21 mouse cellular contexts compared by ENCODE assay signal in the genomic region with DNA sequence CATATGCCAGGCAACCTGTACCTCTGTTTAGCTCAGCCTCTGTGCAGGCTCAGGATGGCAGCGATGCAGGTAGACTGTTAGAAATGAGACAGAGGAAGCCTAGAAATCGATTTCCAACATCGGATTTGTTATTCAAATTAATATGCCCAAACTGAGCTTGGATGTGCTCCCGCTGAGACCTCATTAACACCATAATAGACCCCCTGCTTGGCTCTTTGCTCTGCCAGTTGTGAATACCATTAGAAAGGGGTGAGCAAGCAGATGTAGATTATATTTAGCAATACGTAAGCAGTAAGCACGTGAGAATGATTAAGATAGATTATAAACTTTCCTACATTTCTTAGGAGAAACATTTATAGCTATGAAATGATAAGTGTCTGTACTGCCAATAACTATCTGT. TPM values are rescaled to one million over a fixed set of nuclear protein-coding genes. Genes with fewer than 3 reads are reported as not detected.
DNase-seq lines count a peak whose midpoint lies in the region; ATAC-seq and TF ChIP-seq lines count a peak whose summit lies in the region.
"Had no signal": no experiment of that assay in that cellular context is flagged by ENCODE, and none has a peak within 500 bp of the region (broad histone marks: within the 10 kb centered on the region; RNA-seq: fewer than 3 reads in every experiment).

No protein-coding gene starts in this region.

- 0 out of 2 replicates have a peak overlapping the region, but pooled peaks have one; percentile 33 for H3K27ac ChIP-seq in forebrain, embryonic 10.5 days
- no peak overlapping the region for H3K27ac ChIP-seq in forebrain, embryonic 11.5 days (ENCODE audit: low read depth, low read length)
- H3K27ac ChIP-seq in midbrain, embryonic 11.5 days (ENCODE audit: low read depth, low read length) = peak overlapping the region; percentile 1; the same call in 1 of the 2 replicates
- H3K27ac ChIP-seq in midbrain, embryonic 16.5 days (ENCODE audit: low read length) = no peak overlapping the region
- no peak overlapping the region for H3K27ac ChIP-seq in hindbrain, embryonic 12.5 days
- H3K27ac ChIP-seq in layer of hippocampus, adult 2 months = no peak overlapping the region
- H3K27ac ChIP-seq: embryonic facial prominence, embryonic 13.5 days; hindbrain, embryonic 15.5 days; left cerebral cortex, adult 2 months had no signal

- H3K9me3 ChIP-seq in forebrain, embryonic 10.5 days = peaks cover 6% of the 10 kb centered on the region
- no peaks in the 10 kb centered on the region for H3K9me3 ChIP-seq in forebrain, embryonic 11.5 days (ENCODE audit: control insufficient read depth, low read length)
- peaks cover 6% of the 10 kb centered on the region for H3K9me3 ChIP-seq in midbrain, embryonic 11.5 days (ENCODE audit: control insufficient read depth, low read length)
- H3K9me3 ChIP-seq in midbrain, embryonic 16.5 days (replicated peaks; ENCODE audit: control insufficient read depth, low read length, poor library complexity, severe bottlenecking) = no peaks in the 10 kb centered on the region
- H3K9me3 ChIP-seq in hindbrain, embryonic 12.5 days (replicated peaks) = peaks cover 4% of the 10 kb centered on the region; the same call in 1 of the 2 replicates
- H3K9me3 ChIP-seq: embryonic facial prominence, embryonic 13.5 days; hindbrain, embryonic 15.5 days had no signal

- TF ChIP-seq CTCF in layer of hippocampus, adult 2 months (conservative IDR thresholded peaks at IDR 0.05) = no peak

- H3K4me2 ChIP-seq in forebrain, embryonic 11.5 days (ENCODE audit: low read depth, low read length, severe bottlenecking) = no peak overlapping the region
- H3K4me2 ChIP-seq in midbrain, embryonic 11.5 days = 0 out of 2 replicates have a peak overlapping the region, but pooled peaks have one; percentile 19
- no peak overlapping the region for H3K4me2 ChIP-seq in midbrain, embryonic 16.5 days (ENCODE audit: low read length)
- no peak overlapping the region for H3K4me2 ChIP-seq in hindbrain, embryonic 12.5 days (replicated peaks)
- H3K4me2 ChIP-seq: embryonic facial prominence, embryonic 13.5 days; hindbrain, embryonic 15.5 days had no signal

- H3K4me1 ChIP-seq in forebrain, embryonic 10.5 days = peaks cover 25% of the 10 kb centered on the region
- H3K4me1 ChIP-seq in forebrain, embryonic 11.5 days (replicated peaks; ENCODE audit: control insufficient read depth, insufficient read depth, low read length) = peaks cover 8% of the 10 kb centered on the region; the same call in 1 of the 2 replicates
- peaks cover 20% of the 10 kb centered on the region for H3K4me1 ChIP-seq in midbrain, embryonic 11.5 days (ENCODE audit: control insufficient read depth, insufficient read depth, low read length)
- peaks cover 11% of the 10 kb centered on the region for H3K4me1 ChIP-seq in midbrain, embryonic 16.5 days (ENCODE audit: control insufficient read depth, insufficient read depth, low read length)
- peaks cover 22% of the 10 kb centered on the region for H3K4me1 ChIP-seq in hindbrain, embryonic 12.5 days
- H3K4me1 ChIP-seq: embryonic facial prominence, embryonic 13.5 days had no signal

- peaks cover 90% of the 10 kb centered on the region for H3K36me3 ChIP-seq in forebrain, embryonic 10.5 days (replicated peaks)
- peaks cover 13% of the 10 kb centered on the region for H3K36me3 ChIP-seq in forebrain, embryonic 11.5 days (ENCODE audit: control insufficient read depth, insufficient read depth, low read length)
- H3K36me3 ChIP-seq in midbrain, embryonic 11.5 days (ENCODE audit: control insufficient read depth, insufficient read depth, low read length) = peaks cover 22% of the 10 kb centered on the region
- H3K36me3 ChIP-seq in midbrain, embryonic 16.5 days (ENCODE audit: control insufficient read depth, insufficient read depth, low read length) = peaks cover 26% of the 10 kb centered on the region
- peaks cover 52% of the 10 kb centered on the region for H3K36me3 ChIP-seq in hindbrain, embryonic 12.5 days

- H3K9ac ChIP-seq in forebrain, embryonic 11.5 days (ENCODE audit: low read length) = no peak overlapping the region
- H3K9ac ChIP-seq in midbrain, embryonic 11.5 days (ENCODE audit: low read length) = no peak overlapping the region
- H3K9ac ChIP-seq in midbrain, embryonic 16.5 days (ENCODE audit: low read depth, low read length) = no peak overlapping the region
- no peak overlapping the region for H3K9ac ChIP-seq in hindbrain, embryonic 12.5 days
- H3K9ac ChIP-seq: embryonic facial prominence, embryonic 13.5 days; hindbrain, embryonic 15.5 days had no signal

- WGBS in forebrain, embryonic 10.5 days = 43% methylated on average over 6 of the region's 6 CpGs
- 30% methylated on average over 6 of the region's 6 CpGs for WGBS in forebrain, embryonic 11.5 days
- 22% methylated on average over 6 of the region's 6 CpGs for WGBS in midbrain, embryonic 11.5 days
- 13% methylated on average over 6 of the region's 6 CpGs for WGBS in midbrain, embryonic 16.5 days
- WGBS in hindbrain, embryonic 12.5 days = 25% methylated on average over 6 of the region's 6 CpGs

- H3K4me3 ChIP-seq in forebrain, embryonic 10.5 days = no peak overlapping the region
- H3K4me3 ChIP-seq in forebrain, embryonic 11.5 days (ENCODE audit: low read depth, low read length) = no peak overlapping the region
- no peak overlapping the region for H3K4me3 ChIP-seq in midbrain, embryonic 11.5 days (ENCODE audit: low read depth, low read length)
- no peak overlapping the region for H3K4me3 ChIP-seq in midbrain, embryonic 16.5 days (ENCODE audit: low read depth, low read length)
- H3K4me3 ChIP-seq in hindbrain, embryonic 12.5 days = no peak overlapping the region
- H3K4me3 ChIP-seq in layer of hippocampus, adult 2 months = no peak overlapping the region
- H3K4me3 ChIP-seq: embryonic facial prominence, embryonic 13.5 days; hindbrain, embryonic 15.5 days; left cerebral cortex, adult 2 months had no signal

- no peaks in the 10 kb centered on the region for H3K27me3 ChIP-seq in forebrain, embryonic 10.5 days (ENCODE audit: poor library complexity, severe bottlenecking)
- H3K27me3 ChIP-seq in forebrain, embryonic 11.5 days (ENCODE audit: control insufficient read depth, insufficient read depth, low read length) = no peaks in the 10 kb centered on the region
- H3K27me3 ChIP-seq in midbrain, embryonic 11.5 days (ENCODE audit: control insufficient read depth, insufficient read depth, low read length) = no peaks in the 10 kb centered on the region
- no peaks in the 10 kb centered on the region for H3K27me3 ChIP-seq in midbrain, embryonic 16.5 days (ENCODE audit: control insufficient read depth, insufficient read depth, low read depth, low read length)
- H3K27me3 ChIP-seq in hindbrain, embryonic 12.5 days = no peaks in the 10 kb centered on the region
- H3K27me3 ChIP-seq: embryonic facial prominence, embryonic 13.5 days; hindbrain, embryonic 15.5 days had no signal

- no peak; the same call in 1 of the 2 replicates for ATAC-seq in forebrain, embryonic 11.5 days (replicated peaks; ENCODE audit: low FRiP score)
- ATAC-seq in midbrain, embryonic 11.5 days (ENCODE audit: low FRiP score) = peak; percentile 42; the same call in 1 of the 2 replicates
- no peak for ATAC-seq in midbrain, embryonic 16.5 days
- ATAC-seq in hindbrain, embryonic 12.5 days (ENCODE audit: low FRiP score) = 0 out of 2 replicates have a peak, but pooled peaks have one; percentile 64
- ATAC-seq: CD4-positive, CD25-positive, alpha-beta regulatory T cell, adult 4 months; lung, postnatal 0 days had no signal

- DNase-seq in forebrain, embryonic 10.5 days (ENCODE audit: extremely low spot score, low spot score) = no peak
- DNase-seq in forebrain, embryonic 11.5 days (ENCODE audit: low spot score) = no peak
- no peak for DNase-seq in midbrain, embryonic 11.5 days (ENCODE audit: low spot score, missing footprints)
- no peak for DNase-seq in layer of hippocampus, adult 2 months (ENCODE audit: low spot score in 2 of 2)
- no peak for DNase-seq in adrenal gland, adult 2 months
- no peak for DNase-seq in T-cell, adult 2 months (ENCODE audit: low spot score)
- DNase-seq: adrenal gland, adult 8-10 months; cerebellum, adult 9-11 months; gastrocnemius, postnatal 36 days; kidney, adult 9 months; kidney, postnatal 25 days; left cerebral cortex, postnatal 4 days; liver; thymus, postnatal 36 days had no signal

RNA-seq across cellular contexts. Expression of a gene that starts 24.9 kb away (rescaled TPM):
- polyA plus RNA-seq in forebrain, embryonic 10.5 days (2016; fragmentation: Nextera tagmentation; extraction: Ambion mirVana) = 11.0 and 11.3 TPM in 2 replicates
- 10.9 and 11.4 TPM in 2 replicates for polyA plus RNA-seq in forebrain, embryonic 11.5 days (2014; fragmentation: Nextera tagmentation; extraction: Ambion mirVana)
- polyA plus RNA-seq in midbrain, embryonic 11.5 days (2014; fragmentation: Nextera tagmentation; extraction: Ambion mirVana) = 10.8 and 12.2 TPM in 2 replicates
- polyA plus RNA-seq in midbrain, embryonic 16.5 days (2015; fragmentation: Nextera tagmentation; extraction: Ambion mirVana) = 8.0 and 9.3 TPM in 2 replicates
- 12.2 and 12.3 TPM in 2 replicates for polyA plus RNA-seq in hindbrain, embryonic 12.5 days (2016; fragmentation: Nextera tagmentation; extraction: Ambion mirVana)
- 10 to 100 TPM in 1 of 2 experiments, 1 to 10 TPM in 1; 8.9 to 10.1 TPM for total RNA-seq in layer of hippocampus, adult 2 months (2021)
- total RNA-seq in adrenal gland, adult 2 months (2021) = 10 to 100 TPM; 11.7 to 13.7 TPM
- 2.5 and 2.7 TPM in 2 replicates for polyA plus RNA-seq in adrenal gland, adult 2 months (2012; rRNA removed)

RNA-seq across cellular contexts. Expression of a gene that starts 25.8 kb away (rescaled TPM):
- 575 and 590 TPM in 2 replicates for polyA plus RNA-seq in forebrain, embryonic 10.5 days (2016; fragmentation: Nextera tagmentation; extraction: Ambion mirVana)
- 471 and 486 TPM in 2 replicates for polyA plus RNA-seq in forebrain, embryonic 11.5 days (2014; fragmentation: Nextera tagmentation; extraction: Ambion mirVana)
- polyA plus RNA-seq in midbrain, embryonic 11.5 days (2014; fragmentation: Nextera tagmentation; extraction: Ambion mirVana) = 520 and 528 TPM in 2 replicates
- polyA plus RNA-seq in midbrain, embryonic 16.5 days (2015; fragmentation: Nextera tagmentation; extraction: Ambion mirVana) = 291 and 304 TPM in 2 replicates
- 366 and 400 TPM in 2 replicates for polyA plus RNA-seq in hindbrain, embryonic 12.5 days (2016; fragmentation: Nextera tagmentation; extraction: Ambion mirVana)
- 100 to 1,000 TPM; 249 to 253 TPM for total RNA-seq in layer of hippocampus, adult 2 months (2021)
- total RNA-seq in adrenal gland, adult 2 months (2021) = 100 to 1,000 TPM; 406 to 525 TPM
- 18.2 and 24.4 TPM in 2 replicates for polyA plus RNA-seq in adrenal gland, adult 2 months (2012; rRNA removed)

Comparison
In these comparisons a context has a peak if more than half of its experiments do, and no peak if none do; other contexts are left out.
1. H3K27ac ChIP-seq: peak in forebrain, embryonic 10.5 days (single experiment) and midbrain, embryonic 11.5 days (single experiment); none in forebrain, embryonic 11.5 days (single experiment), midbrain, embryonic 16.5 days (single experiment), hindbrain, embryonic 12.5 days (single experiment) and layer of hippocampus, adult 2 months (single experiment).
2. ATAC-seq: peak in midbrain, embryonic 11.5 days (single experiment) and hindbrain, embryonic 12.5 days (single experiment); none in forebrain, embryonic 11.5 days (single experiment) and midbrain, embryonic 16.5 days (single experiment).
3. RNA of a gene that starts 25.8 kb away (polyA plus RNA-seq): 575 to 590 TPM in forebrain, embryonic 10.5 days, 520 to 528 TPM in midbrain, embryonic 11.5 days, 471 to 486 TPM in forebrain, embryonic 11.5 days, 366 to 400 TPM in hindbrain, embryonic 12.5 days and 291 to 304 TPM in midbrain, embryonic 16.5 days; 18.2 to 24.4 TPM in adrenal gland, adult 2 months; every median in the first group is over 10 times any median in the second.